Mouse (Mus musculus) kidney, embryonic 16.5 days (tissue): Measurements from ENCODE around the gene Bckdhb. TPM values are rescaled to one million over a fixed set of nuclear protein-coding genes. Genes with fewer than 3 reads are reported as not detected.

ENCODE experiments used
- ATAC-seq: fragments of 200-750 bp; cut with Nextera tagmentation; 2 replicates; pipeline ENCODE4 v1.8.0; 2017; ENCODE audit warnings: moderate TSS enrichment; ENCODE audit not compliant: low FRiP score, low TSS enrichment
- H3K27ac ChIP-seq: fragments of 300-500 bp; sonication (generic); 2 replicates; pipeline ENCODE4 v1.5.1; 2014; ENCODE audit warnings: low read length
- H3K27me3 ChIP-seq: fragments of 300-500 bp; sonication (generic); 2 replicates; pipeline ENCODE4 v1.6.1; 2014; ENCODE audit warnings: low read length, control low read depth, mixed read lengths; ENCODE audit not compliant: insufficient read depth
- H3K36me3 ChIP-seq: fragments of 300-500 bp; sonication (generic); 2 replicates; pipeline ENCODE4 v1.6.1; 2014; ENCODE audit warnings: low read length, control low read depth, mixed read lengths; ENCODE audit not compliant: insufficient read depth
- H3K4me1 ChIP-seq: fragments of 300-500 bp; sonication (generic); 2 replicates; pipeline ENCODE4 v1.6.1; 2014; ENCODE audit warnings: low read length, control low read depth, mixed read lengths; ENCODE audit not compliant: insufficient read depth
- H3K4me2 ChIP-seq: fragments of 300-500 bp; sonication (generic); replicated peaks from 2 replicates; pipeline ENCODE4 v1.6.1; 2014; ENCODE audit warnings: low read depth, low read length
- H3K4me3 ChIP-seq: fragments of 300-500 bp; sonication (generic); 2 replicates; pipeline ENCODE4 v1.5.1; 2014; ENCODE audit warnings: mild to moderate bottlenecking, low read length
- H3K9ac ChIP-seq: fragments of 300-500 bp; sonication (generic); replicated peaks from 2 replicates; pipeline ENCODE4 v1.6.1; 2014; ENCODE audit warnings: low read length
- H3K9me3 ChIP-seq: fragments of 300-500 bp; sonication (generic); 2 replicates; pipeline ENCODE4 v1.6.1; 2016; ENCODE audit warnings: low read length, control low read depth
- WGBS: fragments of 180-500 bp; shearing (Covaris S2); extraction: QIAGEN DNeasy Blood & Tissue Kit; methylation state at CpG from one replicate; pipeline ENCODE4 v1.1.7; 2014; 5-methylcytosine and 5-hydroxymethylcytosine counted together
- polyA plus RNA-seq: library from polyadenylated mRNA; unstranded; fragments of >200 nt; fragmentation: Nextera tagmentation; extraction: Ambion mirVana; gene quantifications from 2 replicates; pipeline ENCODE4 v1.2.1, GENCODE M21; 2015

Gene Bckdhb
- polyA plus RNA-seq, 1 experiment from 2014 or later = 51.2 TPM

GRCm38 (mm10) chr9:84148124-84148523, 223.2 kb downstream of the Bckdhb start:
- Histone ChIP-seq H3K4me3 (no peak overlapping the region), H3K36me3 (no peaks in the 10 kb centered on the region), H3K9ac (no peak overlapping the region), H3K4me1 (no peaks in the 10 kb centered on the region), H3K9me3 (no peaks in the 10 kb centered on the region), H3K27ac (no peak overlapping the region), H3K4me2 (no peak overlapping the region), H3K27me3 (no peaks in the 10 kb centered on the region)
- ATAC-seq = no peak
- WGBS = 92% methylated on average over 2 of the region's 2 CpGs

Other genes with a start within 250 kb of the Bckdhb start
- 6.0 and 8.5 TPM in 2 replicates for gene Elovl4, start 118.9 kb upstream of the Bckdhb start, polyA plus RNA-seq
- gene Ttk, start 90.5 kb upstream of the Bckdhb start, polyA plus RNA-seq = 36.5 and 36.9 TPM in 2 replicates